Mouse (Mus musculus): ENCODE measurements around the gene Ush1c. TPM values are rescaled to one million over a fixed set of nuclear protein-coding genes. Genes with fewer than 3 reads are reported as not detected.
"Not testable (repeated sequence)": the region's sequence is repeated elsewhere in the genome, so short reads cannot be mapped to it uniquely, and the experiment has no call there.

Ush1c gene
- polyA plus RNA-seq, 1 experiment from 2014 or later: 2.5 TPM

- H3K27ac ChIP-seq (ENCODE audit: low read length): no peak overlapping the region
Observed at GRCm38 (mm10) chr7:46181590-46181989, 56.7 kb downstream of the Ush1c start.

GRCm38 (mm10) chr7:46179431-46180275 lies 58.6 kb downstream of the Ush1c start, which contains the start of gene Abcc8:
TSS of gene Abcc8 (minus strand) at chr7:46180033.
- H3K9me3 ChIP-seq (ENCODE audit: control insufficient read depth, low read length): no peaks in the 10 kb centered on the region
- whole genome bisulfite sequencing: under 1% methylated on average over 70 of the region's 75 CpGs
- H3K9ac ChIP-seq (replicated peaks; ENCODE audit: low read depth, low read length): peak within 1 kb of the TSS; percentile 68
- no peaks in the 10 kb centered on the region for H3K36me3 ChIP-seq (ENCODE audit: control insufficient read depth, insufficient read depth)
- H3K27ac ChIP-seq (ENCODE audit: low read length): no peak within 1 kb of the TSS
- peaks cover 16% of the 10 kb centered on the region for H3K4me1 ChIP-seq (replicated peaks; ENCODE audit: control insufficient read depth, insufficient read depth, low read length)
- H3K4me3 ChIP-seq (replicated peaks; ENCODE audit: low read length): peak within 1 kb of the TSS; percentile 57
- ATAC-seq: peak; percentile 76
- peaks cover 18% of the 10 kb centered on the region; the same call in 1 of the 2 replicates for H3K27me3 ChIP-seq (replicated peaks; ENCODE audit: control insufficient read depth, insufficient read depth, low read length)
- H3K4me2 ChIP-seq (ENCODE audit: low read length): peak within 1 kb of the TSS; percentile 83

More at GRCm38 (mm10) chr7:46181590-46181989, 56.7 kb downstream of the Ush1c start:
- peak; percentile 71 for ATAC-seq
- H3K9me3 ChIP-seq (ENCODE audit: control insufficient read depth, low read length): no peaks in the 10 kb centered on the region
- peaks cover 18% of the 10 kb centered on the region; the same call in 1 of the 2 replicates for H3K27me3 ChIP-seq (replicated peaks; ENCODE audit: control insufficient read depth, insufficient read depth, low read length)
- 0% methylated on average over 3 of the region's 3 CpGs for WGBS
- H3K4me3 ChIP-seq (replicated peaks; ENCODE audit: low read length): no peak overlapping the region
- H3K36me3 ChIP-seq (ENCODE audit: control insufficient read depth, insufficient read depth): no peaks in the 10 kb centered on the region
- no peak overlapping the region for H3K4me2 ChIP-seq (ENCODE audit: low read length)
- H3K4me1 ChIP-seq (replicated peaks; ENCODE audit: control insufficient read depth, insufficient read depth, low read length): peaks cover 16% of the 10 kb centered on the region
- no peak overlapping the region for H3K9ac ChIP-seq (replicated peaks; ENCODE audit: low read depth, low read length)

- H3K27ac ChIP-seq (ENCODE audit: low read length); H3K4me2 ChIP-seq (ENCODE audit: low read length); H3K36me3 ChIP-seq (ENCODE audit: control insufficient read depth, insufficient read depth); H3K27me3 ChIP-seq (replicated peaks; ENCODE audit: control insufficient read depth, insufficient read depth, low read length); H3K9me3 ChIP-seq (ENCODE audit: control insufficient read depth, low read length); H3K9ac ChIP-seq (replicated peaks; ENCODE audit: low read depth, low read length); H3K4me3 ChIP-seq (replicated peaks; ENCODE audit: low read length); ATAC-seq; H3K4me1 ChIP-seq (replicated peaks; ENCODE audit: control insufficient read depth, insufficient read depth, low read length): not testable (repeated sequence)
- 96% methylated on average over 1 of the region's 1 CpGs for WGBS
Observed at GRCm38 (mm10) chr7:46168980-46169379, 69.3 kb downstream of the Ush1c start.

GRCm38 (mm10) chr7:46168402-46168801 lies 69.9 kb downstream of the Ush1c start:
- H3K27ac ChIP-seq (ENCODE audit: low read length): no peak overlapping the region
- peaks cover 2% of the 10 kb centered on the region; the same call in 1 of the 2 replicates for H3K36me3 ChIP-seq (ENCODE audit: control insufficient read depth, insufficient read depth)
- WGBS: 93% methylated on average over 6 of the region's 6 CpGs
- no peak overlapping the region for H3K4me2 ChIP-seq (ENCODE audit: low read length)
- H3K27me3 ChIP-seq (replicated peaks; ENCODE audit: control insufficient read depth, insufficient read depth, low read length): no peaks in the 10 kb centered on the region
- H3K4me1 ChIP-seq (replicated peaks; ENCODE audit: control insufficient read depth, insufficient read depth, low read length): no peaks in the 10 kb centered on the region
- no peak overlapping the region for H3K4me3 ChIP-seq (replicated peaks; ENCODE audit: low read length)
- no peak overlapping the region for H3K9ac ChIP-seq (replicated peaks; ENCODE audit: low read depth, low read length)
- ATAC-seq: no peak
- no peaks in the 10 kb centered on the region for H3K9me3 ChIP-seq (ENCODE audit: control insufficient read depth, low read length)

- WGBS: 96% methylated on average over 7 of the region's 7 CpGs
- no peak overlapping the region for H3K27ac ChIP-seq (ENCODE audit: low read length)
- no peak for ATAC-seq
Observed at GRCm38 (mm10) chr7:46167901-46168300, 70.4 kb downstream of the Ush1c start.

GRCm38 (mm10) chr7:46165876-46166275 lies 72.4 kb downstream of the Ush1c start:
- no peak overlapping the region for H3K4me3 ChIP-seq (replicated peaks; ENCODE audit: low read length)
- ATAC-seq: no peak
- 93% methylated on average over 11 of the region's 11 CpGs for WGBS

More at GRCm38 (mm10) chr7:46167901-46168300, 70.4 kb downstream of the Ush1c start:
- no peak overlapping the region for H3K9ac ChIP-seq (replicated peaks; ENCODE audit: low read depth, low read length)
- H3K4me1 ChIP-seq (replicated peaks; ENCODE audit: control insufficient read depth, insufficient read depth, low read length): peaks cover under 1% of the 10 kb centered on the region; the same call in 1 of the 2 replicates
- H3K9me3 ChIP-seq (ENCODE audit: control insufficient read depth, low read length): no peaks in the 10 kb centered on the region
- H3K4me2 ChIP-seq (ENCODE audit: low read length): no peak overlapping the region
- H3K27me3 ChIP-seq (replicated peaks; ENCODE audit: control insufficient read depth, insufficient read depth, low read length): no peaks in the 10 kb centered on the region
- peaks cover 2% of the 10 kb centered on the region; the same call in 1 of the 2 replicates for H3K36me3 ChIP-seq (ENCODE audit: control insufficient read depth, insufficient read depth)
- H3K4me3 ChIP-seq (replicated peaks; ENCODE audit: low read length): no peak overlapping the region

GRCm38 (mm10) chr7:46162731-46163130 lies 75.6 kb downstream of the Ush1c start:
- Histone ChIP-seq H3K4me3 (replicated peaks; ENCODE audit: low read length) (no peak overlapping the region), H3K4me2 (ENCODE audit: low read length) (no peak overlapping the region), H3K27me3 (replicated peaks; ENCODE audit: control insufficient read depth, insufficient read depth, low read length) (no peaks in the 10 kb centered on the region), H3K27ac (ENCODE audit: low read length) (peak overlapping the region; percentile 75), H3K9me3 (ENCODE audit: control insufficient read depth, low read length) (no peaks in the 10 kb centered on the region), H3K4me1 (replicated peaks; ENCODE audit: control insufficient read depth, insufficient read depth, low read length) (peaks cover 13% of the 10 kb centered on the region), H3K36me3 (ENCODE audit: control insufficient read depth, insufficient read depth) (no peaks in the 10 kb centered on the region), H3K9ac (replicated peaks; ENCODE audit: low read depth, low read length) (no peak overlapping the region)
- 64% methylated on average over 5 of the region's 5 CpGs for whole genome bisulfite sequencing
- ATAC-seq: peak; percentile 32; the same call in 1 of the 2 replicates

More at GRCm38 (mm10) chr7:46165876-46166275, 72.4 kb downstream of the Ush1c start:
- H3K36me3 ChIP-seq (ENCODE audit: control insufficient read depth, insufficient read depth): peaks cover 2% of the 10 kb centered on the region; the same call in 1 of the 2 replicates
- no peak overlapping the region for H3K4me2 ChIP-seq (ENCODE audit: low read length)
- no peaks in the 10 kb centered on the region for H3K9me3 ChIP-seq (ENCODE audit: control insufficient read depth, low read length)
- no peak overlapping the region for H3K9ac ChIP-seq (replicated peaks; ENCODE audit: low read depth, low read length)
- no peak overlapping the region for H3K27ac ChIP-seq (ENCODE audit: low read length)
- peaks cover 12% of the 10 kb centered on the region for H3K4me1 ChIP-seq (replicated peaks; ENCODE audit: control insufficient read depth, insufficient read depth, low read length)
- no peaks in the 10 kb centered on the region for H3K27me3 ChIP-seq (replicated peaks; ENCODE audit: control insufficient read depth, insufficient read depth, low read length)

- H3K36me3 ChIP-seq (ENCODE audit: control insufficient read depth, insufficient read depth): no peaks in the 10 kb centered on the region
- H3K4me3 ChIP-seq (replicated peaks; ENCODE audit: low read length): no peak overlapping the region
- H3K27me3 ChIP-seq (replicated peaks; ENCODE audit: control insufficient read depth, insufficient read depth, low read length): no peaks in the 10 kb centered on the region
- no peaks in the 10 kb centered on the region for H3K9me3 ChIP-seq (ENCODE audit: control insufficient read depth, low read length)
- H3K4me2 ChIP-seq (ENCODE audit: low read length): no peak overlapping the region
- H3K27ac ChIP-seq (ENCODE audit: low read length): peak overlapping the region; percentile 75
- WGBS: 55% methylated on average over 11 of the region's 11 CpGs
- peaks cover 13% of the 10 kb centered on the region for H3K4me1 ChIP-seq (replicated peaks; ENCODE audit: control insufficient read depth, insufficient read depth, low read length)
- H3K9ac ChIP-seq (replicated peaks; ENCODE audit: low read depth, low read length): no peak overlapping the region
- peak; percentile 54 for ATAC-seq
Observed at GRCm38 (mm10) chr7:46162132-46162727, 76.1 kb downstream of the Ush1c start.

- Histone ChIP-seq H3K9ac (replicated peaks; ENCODE audit: low read depth, low read length) (no peak overlapping the region), H3K27me3 (replicated peaks; ENCODE audit: control insufficient read depth, insufficient read depth, low read length) (no peaks in the 10 kb centered on the region), H3K9me3 (ENCODE audit: control insufficient read depth, low read length) (no peaks in the 10 kb centered on the region), H3K36me3 (ENCODE audit: control insufficient read depth, insufficient read depth) (no peaks in the 10 kb centered on the region), H3K4me1 (replicated peaks; ENCODE audit: control insufficient read depth, insufficient read depth, low read length) (peaks cover 13% of the 10 kb centered on the region), H3K27ac (ENCODE audit: low read length) (peak overlapping the region; percentile 7; the same call in 1 of the 2 replicates), H3K4me3 (replicated peaks; ENCODE audit: low read length) (no peak overlapping the region), H3K4me2 (ENCODE audit: low read length) (no peak overlapping the region)
- ATAC-seq: no peak
- 25% methylated on average over 3 of the region's 3 CpGs for WGBS
Observed at GRCm38 (mm10) chr7:46161615-46162014, 76.7 kb downstream of the Ush1c start.
